Mouse (Mus musculus): ENCODE results near the gene Plekha7.
A peak's percentile ranks its signal among the peaks of the same experiment; 100 is the strongest.

- TF ChIP-seq CTCF (IDR thresholded peaks at IDR 0.05; ENCODE audit: control insufficient read depth, insufficient read depth, insufficient read length) (no peak), MAX (IDR thresholded peaks at IDR 0.05) (peak; percentile 84), USF1 (IDR thresholded peaks at IDR 0.05; ENCODE audit: low read depth) (no peak)
Measured at GRCm38 (mm10) chr7:116333713-116334668, 25.8 kb upstream of the Plekha7 start, which contains the start of gene Rps13.
